In genomic region chr9:61012771-61013540, GRCm38 (mm10) we compare ENCODE assay signal across 8 mouse cellular contexts.
A peak's percentile ranks its signal among the peaks of the same experiment; 100 is the strongest.
DNase-seq lines count a peak whose midpoint lies in the region.

No protein-coding gene starts in this region.

- no peaks in the 10 kb centered on the region for H3K36me3 ChIP-seq in macrophage (ENCODE audit: inconsistent target)
- no peaks in the 10 kb centered on the region for H3K36me3 ChIP-seq in splenic B cell, adult 2 months (ENCODE audit: control insufficient read depth, insufficient read depth, low read length, poor library complexity, severe bottlenecking)

- WGBS in macrophage (ENCODE audit: missing documents), result 6% methylated on average over 19 of the region's 19 CpGs

- peak; percentile 60 for DNase-seq in urinary bladder, postnatal 14 days (ENCODE audit: low spot score)
- DNase-seq in urinary bladder, adult 2 months (ENCODE audit: low spot score), result no peak
- DNase-seq in c-Kit-positive CD71-negative TER-119-negative erythroid progenitor cells, embryonic 14.5 days (ENCODE audit: low read depth), result peak; percentile 80
- DNase-seq in gastrocnemius, postnatal 36 days, result peak; percentile 48 to 60
- DNase-seq in left cerebral cortex, adult 18-20 months (ENCODE audit: low spot score in 2 of 2), result peak; percentile 83 to 89
- peak; percentile 81 for DNase-seq in splenic B cell, adult 2 months (ENCODE audit: low read depth, low spot score)
- DNase-seq in embryo, embryonic 10.5 days (ENCODE audit: low spot score), result no peak

- H3K4me3 ChIP-seq in macrophage (ENCODE audit: inconsistent target), result no peak overlapping the region

- no peaks in the 10 kb centered on the region for H3K27me3 ChIP-seq in splenic B cell, adult 2 months (ENCODE audit: control insufficient read depth, insufficient read depth, low read length, poor library complexity, severe bottlenecking)

- H3K79me2 ChIP-seq in macrophage (ENCODE audit: inconsistent target), result no peaks in the 10 kb centered on the region

- intact Hi-C loops in gastrocnemius, postnatal 36 days (cut with DNase I), result no loop called here

- peak overlapping the region; percentile 90 for H3K27ac ChIP-seq in macrophage

Comparison
In these comparisons a context has a peak if more than half of its experiments do, and no peak if none do; other contexts are left out.
1. DNase-seq: peak in urinary bladder, postnatal 14 days (single experiment), c-Kit-positive CD71-negative TER-119-negative erythroid progenitor cells, embryonic 14.5 days (single experiment), gastrocnemius, postnatal 36 days (2 of 2), left cerebral cortex, adult 18-20 months (2 of 2) and splenic B cell, adult 2 months (single experiment); none in urinary bladder, adult 2 months (single experiment) and embryo, embryonic 10.5 days (single experiment).